Mouse (Mus musculus): ENCODE measurements around the gene Mybpc3.

Mybpc3 gene

GRCm38 (mm10) chr2:91167629-91168028 is 49.7 kb downstream of the Mybpc3 start:
- no peak for DNase-seq (ENCODE audit: low spot score in 2 of 2)

DNA sequence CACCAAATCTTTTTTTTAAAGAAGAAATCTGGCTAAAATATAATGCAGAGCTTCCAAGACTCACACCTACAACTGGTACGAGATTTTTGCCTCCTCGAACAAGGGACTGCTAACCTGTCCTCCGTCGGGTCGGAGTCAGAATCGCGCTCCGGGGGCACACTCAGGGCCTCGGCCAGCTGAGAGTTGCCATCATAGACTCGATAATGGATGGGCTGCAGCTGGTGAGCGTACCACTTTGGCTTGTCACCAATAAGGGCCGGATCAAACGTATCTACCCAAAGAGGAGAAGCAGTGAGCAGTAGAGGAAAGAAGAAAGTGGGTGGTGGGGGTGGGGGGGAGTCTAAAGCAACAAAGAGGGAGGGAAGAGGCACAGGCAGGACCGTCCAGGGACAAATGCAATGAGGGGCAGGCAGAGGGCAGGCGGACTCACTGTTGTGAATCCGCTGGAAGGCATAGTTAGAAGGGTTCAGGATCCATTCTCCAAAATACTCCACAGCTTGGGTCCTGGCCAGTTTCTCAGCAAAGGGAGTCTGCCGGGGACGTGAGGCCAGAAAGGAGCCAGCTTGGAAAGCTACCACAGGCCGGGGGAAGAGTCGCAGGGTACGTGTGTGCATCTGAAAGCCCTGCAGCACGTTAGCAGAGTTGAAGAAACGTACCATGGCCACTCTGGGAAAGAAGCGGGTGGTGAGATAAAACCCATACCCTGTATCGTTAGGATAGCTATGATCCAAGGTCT is 51.8 kb downstream of the Mybpc3 start:
- no peak for DNase-seq (ENCODE audit: low spot score in 2 of 2)

- no peak for DNase-seq (ENCODE audit: low spot score in 2 of 2)
Observed at GRCm38 (mm10) chr2:91175490-91175889, 57.5 kb downstream of the Mybpc3 start.

DNA sequence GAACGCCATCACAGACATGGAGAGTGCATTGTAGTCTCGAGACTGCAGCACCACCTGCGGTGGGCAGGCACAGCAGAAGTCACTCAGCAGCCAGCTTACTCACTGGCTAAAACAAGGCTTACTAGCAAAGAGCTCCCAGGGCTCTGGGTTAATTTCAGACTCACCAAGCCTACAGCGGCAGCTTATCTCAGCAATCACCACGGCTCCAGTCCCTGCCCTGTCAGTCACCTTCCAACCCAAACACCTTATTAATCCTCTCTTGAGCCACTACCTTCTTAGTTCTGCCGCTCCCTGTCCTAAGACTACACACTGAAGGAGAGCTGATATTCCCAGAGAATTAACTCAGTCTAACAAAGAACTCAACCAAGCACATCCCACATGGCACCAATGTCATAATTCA is 58.3 kb downstream of the Mybpc3 start:
- DNase-seq (ENCODE audit: low spot score in 2 of 2), result no peak

GRCm38 (mm10) chr2:91179825-91180224 is 61.9 kb downstream of the Mybpc3 start:
- no peak for DNase-seq (ENCODE audit: low spot score in 2 of 2)

DNA sequence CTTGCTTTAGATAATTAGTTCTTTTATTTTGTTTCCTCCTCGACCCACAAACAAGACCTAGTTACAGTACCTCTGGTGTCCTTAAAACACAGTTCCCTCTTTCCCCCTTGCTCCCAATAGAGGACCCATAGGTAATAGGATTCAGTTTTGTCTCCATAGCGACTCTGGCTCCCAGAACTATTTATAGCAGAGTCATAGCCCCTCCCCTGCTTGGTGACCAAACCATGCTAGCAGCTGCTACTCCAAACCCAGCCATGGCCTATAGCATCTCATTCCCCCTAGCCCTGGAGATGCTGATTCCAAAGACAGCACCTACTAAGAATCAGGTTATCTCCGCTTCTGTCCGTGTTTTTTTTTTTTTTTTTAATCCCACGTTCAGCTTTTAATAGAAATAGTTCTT is 62.8 kb downstream of the Mybpc3 start:
- no peak for DNase-seq (ENCODE audit: low spot score in 2 of 2)

DNA sequence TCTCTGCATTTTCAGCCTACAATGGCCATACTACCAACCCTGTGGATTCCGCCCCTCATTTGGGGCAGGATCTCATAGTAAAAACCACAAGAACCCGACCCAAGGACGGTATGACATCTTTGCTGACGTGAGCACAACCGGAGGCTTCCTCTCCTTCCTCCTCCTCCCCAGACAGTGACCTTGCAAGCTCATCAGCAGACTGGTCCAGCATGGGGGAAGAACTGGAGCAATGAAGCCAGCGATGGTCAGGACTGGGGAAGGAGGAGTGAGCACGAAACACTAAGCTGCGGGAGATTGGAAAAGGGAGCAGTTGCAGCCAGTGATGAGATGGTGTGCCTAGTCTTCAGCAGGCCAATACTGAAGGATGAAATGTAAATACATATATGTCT is 64.1 kb downstream of the Mybpc3 start:
- DNase-seq (ENCODE audit: low spot score in 2 of 2), result no peak

- DNase-seq (ENCODE audit: low spot score in 2 of 2), result peak; percentile 54 to 64
Observed at GRCm38 (mm10) chr2:91182405-91183147, 64.6 kb downstream of the Mybpc3 start.

GRCm38 (mm10) chr2:91183148-91183513 is 65.2 kb downstream of the Mybpc3 start:
- peak; percentile 92 to 93 for DNase-seq (ENCODE audit: low spot score in 2 of 2)

GRCm38 (mm10) chr2:91183711-91184405 is 65.9 kb downstream of the Mybpc3 start, which contains the start of gene Madd:
Madd (minus strand) TSS chr2:91183837.
- peak in 1 of 2 experiments; percentile 41 for DNase-seq (ENCODE audit: low spot score in 2 of 2)

All from urinary bladder, adult 18-20 months (tissue).